Mouse (Mus musculus) brain, embryonic 14.5 days (tissue): ENCODE measurements at regions not wholly inside any gene's neighbourhood (a gene's known extent, or its start where the extent isn't known, plus 50 kb on each side); places are given as distances from the start of the nearest gene placed in this dataset.

Source experiments
- CTCF ChIP-seq: fragments of 200-500 bp; IDR thresholded peaks from 2 replicates; pipeline ENCODE4 v1.5.1; 2012; ENCODE audit warnings: inconsistent platforms, mild to moderate bottlenecking, moderate library complexity, borderline replicate concordance; ENCODE audit not compliant: insufficient read depth, insufficient read length; ENCODE audit errors: extremely low read depth
- POLR2A ChIP-seq: fragments of 200-500 bp; IDR thresholded peaks from 2 replicates; pipeline ENCODE4 v1.6.1; 2012; ENCODE audit warnings: mild to moderate bottlenecking, inconsistent platforms, borderline replicate concordance; ENCODE audit not compliant: poor library complexity, insufficient read depth, insufficient read length, severe bottlenecking; ENCODE audit errors: extremely low read depth

DNA sequence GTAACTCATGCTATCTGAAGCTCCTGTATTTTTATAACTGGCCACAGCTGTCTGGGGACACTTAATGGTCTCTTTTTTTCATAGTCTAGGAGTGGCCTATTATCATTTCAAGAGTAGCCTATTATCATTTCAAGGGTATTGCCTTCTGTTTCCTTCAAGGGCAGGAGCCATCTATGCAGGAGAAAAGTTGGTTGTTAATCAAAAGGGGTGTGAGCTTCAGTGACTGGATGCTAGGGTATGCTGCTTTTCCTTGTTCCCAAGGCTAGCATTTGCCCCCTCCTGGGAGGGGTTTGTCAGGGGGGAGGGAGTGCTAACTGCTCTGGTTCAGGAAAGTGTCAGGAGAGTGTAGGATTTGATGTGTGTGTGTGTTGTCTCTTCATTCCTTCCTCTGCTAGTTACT lies 178.3 kb upstream of the Dsel start:
- TF ChIP-seq POLR2A: no peak
- TF ChIP-seq CTCF: no peak
